Comparison of ENCODE assay signal across 30 mouse cellular contexts in the genomic region with DNA sequence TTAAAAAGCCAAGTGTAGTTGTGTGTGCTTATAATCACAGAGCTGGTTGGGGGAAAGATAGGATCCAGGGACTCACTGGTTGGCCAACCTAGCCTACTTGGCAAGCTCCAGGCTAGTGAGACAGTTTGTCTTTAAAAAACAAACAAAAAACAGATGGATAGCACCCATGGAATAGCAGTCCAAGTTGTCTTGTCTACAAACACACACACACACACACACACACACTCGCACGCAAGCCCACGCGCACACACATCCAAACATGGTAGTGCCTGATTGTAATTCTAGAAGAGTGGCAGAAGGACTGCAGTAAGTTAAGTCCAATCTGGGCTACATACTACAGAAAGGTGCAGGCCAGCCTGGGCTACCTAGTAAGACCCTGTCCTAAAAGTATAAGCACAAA. TPM values are rescaled to one million over a fixed set of nuclear protein-coding genes. Genes with fewer than 3 reads are reported as not detected.
DNase-seq lines count a peak whose midpoint lies in the region; TF ChIP-seq lines count a peak whose summit lies in the region.
"Had no signal": no experiment of that assay in that cellular context is flagged by ENCODE, and none has a peak within 500 bp of the region (broad histone marks: within the 10 kb centered on the region; RNA-seq: fewer than 3 reads in every experiment).

No protein-coding gene starts in this region.

- no peak for DNase-seq in gastrocnemius, adult 2 months
- DNase-seq in gastrocnemius, adult 18-20 months (ENCODE audit: low spot score): no peak
- no peak for DNase-seq in left cerebral cortex, adult 2 months (ENCODE audit: extremely low spot score in 1 of 2, low spot score in 2 of 2)
- DNase-seq in left cerebral cortex, postnatal 25 days (ENCODE audit: low spot score in 2 of 2): no peak
- peak; percentile 5 for DNase-seq in brain, embryonic 14.5 days (ENCODE audit: low read depth)
- peak; percentile 37 to 50 for DNase-seq in layer of hippocampus, postnatal 36 days
- DNase-seq in cerebellum, postnatal 4 days (ENCODE audit: low spot score in 2 of 2): no peak
- DNase-seq: adrenal gland, postnatal 14 days; cerebellum, adult 2 months; cerebellum, postnatal 14 days; embryo, embryonic 11 days; heart, postnatal 36 days; kidney, adult 2 months; kidney, postnatal 36 days; liver, embryonic 13.5 days; lung, adult 2 months; lung, postnatal 10 days; midbrain, embryonic 14.5 days; thymus, postnatal 4 days had no signal

- peak overlapping the region; percentile 42 for H3K4me3 ChIP-seq in gastrocnemius, adult 2 months
- H3K4me3 ChIP-seq in left cerebral cortex, adult 2 months: no peak overlapping the region
- H3K4me3 ChIP-seq: embryonic facial prominence, embryonic 12.5 days; forebrain, embryonic 12.5 days; hindbrain, embryonic 12.5 days; intestine, embryonic 15.5 days; limb, embryonic 12.5 days; liver, embryonic 13.5 days had no signal

- no peak for TF ChIP-seq CTCF in gastrocnemius, adult 2 months (IDR thresholded peaks at IDR 0.05)
- TF ChIP-seq CTCF in left cerebral cortex, adult 2 months (IDR thresholded peaks at IDR 0.05): no peak
- TF ChIP-seq CTCF in brain, embryonic 14.5 days (IDR thresholded peaks at IDR 0.05; ENCODE audit: borderline replicate concordance, extremely low read depth, insufficient read depth, insufficient read length): no peak

- TF ChIP-seq POLR2A in brain, embryonic 14.5 days (IDR thresholded peaks at IDR 0.05; ENCODE audit: borderline replicate concordance, extremely low read depth, insufficient read depth, insufficient read length, poor library complexity, severe bottlenecking): no peak

- intact Hi-C loops in gastrocnemius, adult 2 months (cut with DNase I): loop anchor here (5.0 kb wide), 1 partner anchor 480 kb away; a partner anchor contains a TSS
- intact Hi-C loops in left cerebral cortex, adult 2 months (cut with DNase I): no loop called here
- intact Hi-C loops in left cerebral cortex, postnatal 25 days (cut with DNase I): no loop called here

- peak overlapping the region; percentile 93 for H3K27ac ChIP-seq in gastrocnemius, adult 2 months
- peak overlapping the region; percentile 7; the same call in 1 of the 2 replicates for H3K27ac ChIP-seq in left cerebral cortex, adult 2 months
- H3K27ac ChIP-seq: embryonic facial prominence, embryonic 12.5 days; forebrain, embryonic 12.5 days; hindbrain, embryonic 12.5 days; hindbrain, postnatal 0 days; intestine, embryonic 15.5 days; limb, embryonic 12.5 days; liver, embryonic 13.5 days; macrophage had no signal

RNA-seq across cellular contexts. Expression of a gene that starts 12.1 kb away (rescaled TPM):
- total RNA-seq in gastrocnemius, adult 2 months (2021): 10 to 100 TPM; 32.4 to 38.2 TPM
- 10 to 100 TPM; 31.4 to 38.1 TPM for total RNA-seq in gastrocnemius, adult 18-20 months (2021)
- 10 to 100 TPM; 20.7 to 23.8 TPM for total RNA-seq in left cerebral cortex, adult 2 months (2021)
- 10 to 100 TPM; 22.9 to 24.6 TPM for total RNA-seq in left cerebral cortex, postnatal 25 days (2021)
- 24.4 and 30.5 TPM in 2 replicates for polyA plus RNA-seq in brain, embryonic 14.5 days (2012; rRNA removed)
- total RNA-seq in layer of hippocampus, postnatal 36 days (2021): 10 to 100 TPM; 19.0 to 19.5 TPM

RNA-seq across cellular contexts. Expression of a gene that starts 14.6 kb away (rescaled TPM):
- total RNA-seq in gastrocnemius, adult 2 months (2021): 100 to 1,000 TPM; 424 to 437 TPM
- total RNA-seq in gastrocnemius, adult 18-20 months (2021): 100 to 1,000 TPM; 401 to 487 TPM
- under 1 TPM; 0.63 to 0.81 TPM for total RNA-seq in left cerebral cortex, adult 2 months (2021)
- total RNA-seq in left cerebral cortex, postnatal 25 days (2021): under 1 TPM; 0.46 to 0.48 TPM
- polyA plus RNA-seq in brain, embryonic 14.5 days (2012; rRNA removed): 0.66 and 1.0 TPM in 2 replicates
- total RNA-seq in layer of hippocampus, postnatal 36 days (2021): under 1 TPM; 0.45 to 0.63 TPM
- total RNA-seq: megakaryocyte-erythroid progenitor cell, adult 5-6 weeks; monocyte, adult 5-6 weeks had no signal
- polyA plus RNA-seq: macrophage had no signal

RNA-seq across cellular contexts. Expression of a gene that starts 25.9 kb away (rescaled TPM):
- not detected for total RNA-seq in gastrocnemius, adult 2 months (2021)
- under 1 TPM in 1 of 2 experiments, not detected in 1; 0.21 TPM for total RNA-seq in gastrocnemius, adult 18-20 months (2021)
- total RNA-seq in left cerebral cortex, adult 2 months (2021): 10 to 100 TPM; 67.7 to 70.7 TPM
- 10 to 100 TPM; 68.8 to 77.1 TPM for total RNA-seq in left cerebral cortex, postnatal 25 days (2021)
- polyA plus RNA-seq in brain, embryonic 14.5 days (2012; rRNA removed): 142 and 170 TPM in 2 replicates
- total RNA-seq in layer of hippocampus, postnatal 36 days (2021): 10 to 100 TPM; 62.0 to 72.9 TPM
- total RNA-seq: gastrocnemius, postnatal 4 days; heart, postnatal 36 days; megakaryocyte-erythroid progenitor cell, adult 5-6 weeks; MEL; monocyte, adult 5-6 weeks had no signal

Comparison
In these comparisons a context has a peak if more than half of its experiments do, and no peak if none do; other contexts are left out.
1. DNase-seq: peak in brain, embryonic 14.5 days (single experiment) and layer of hippocampus, postnatal 36 days (2 of 2); none in gastrocnemius, adult 2 months (single experiment), gastrocnemius, adult 18-20 months (single experiment), left cerebral cortex, adult 2 months (0 of 2), left cerebral cortex, postnatal 25 days (0 of 2) and cerebellum, postnatal 4 days (0 of 2).
2. RNA of a gene that starts 14.6 kb away (total RNA-seq): 401 to 487 TPM in gastrocnemius, adult 18-20 months and 424 to 437 TPM in gastrocnemius, adult 2 months; 0.63 to 0.81 TPM in left cerebral cortex, adult 2 months, 0.45 to 0.63 TPM in layer of hippocampus, postnatal 36 days and 0.46 to 0.48 TPM in left cerebral cortex, postnatal 25 days; every median in the first group is over 100 times any median in the second.
3. RNA of a gene that starts 25.9 kb away (total RNA-seq): 68.8 to 77.1 TPM in left cerebral cortex, postnatal 25 days, 62.0 to 72.9 TPM in layer of hippocampus, postnatal 36 days and 67.7 to 70.7 TPM in left cerebral cortex, adult 2 months; 0.21 TPM in gastrocnemius, adult 18-20 months and not detected in gastrocnemius, adult 2 months; every median in the first group is over 10 times any median in the second.